Mouse (Mus musculus) right cerebral cortex, postnatal 36 days (tissue): ENCODE data around the gene Acad11.

Source experiments
- DNase-seq, 2 experiments: peaks; one replicate each; pipeline ENCODE4 v3.0.0; 2022; ENCODE audit warnings: low spot score in 2 of 2, mixed read lengths in 1 of 2

The Acad11 gene

GRCm38 (mm10) chr9:104063244-104063961, at the start of gene Acad11:
Acad11 (plus strand) TSS chr9:104063377.
- DNase-seq = peak; percentile 79 to 81

- DNase-seq = no peak
Measured at GRCm38 (mm10) chr9:104014526-104014925, 48.7 kb upstream of the Acad11 start.

GRCm38 (mm10) chr9:104021026-104021425, 42.2 kb upstream of the Acad11 start:
- no peak for DNase-seq

- DNase-seq = no peak
Measured at GRCm38 (mm10) chr9:104027186-104027585, 36.0 kb upstream of the Acad11 start.

GRCm38 (mm10) chr9:104029861-104030260, 33.3 kb upstream of the Acad11 start:
- no peak for DNase-seq

GRCm38 (mm10) chr9:104034231-104034630, 28.9 kb upstream of the Acad11 start:
- DNase-seq = no peak

- DNase-seq = no peak
Measured at GRCm38 (mm10) chr9:104034718-104035117, 28.5 kb upstream of the Acad11 start.

- peak; percentile 39 to 44 for DNase-seq
Measured at GRCm38 (mm10) chr9:104035261-104036015, 27.7 kb upstream of the Acad11 start.

GRCm38 (mm10) chr9:104038266-104038665, 24.9 kb upstream of the Acad11 start:
- DNase-seq = no peak

GRCm38 (mm10) chr9:104039031-104039695, 24.0 kb upstream of the Acad11 start:
- DNase-seq = no peak

GRCm38 (mm10) chr9:104039742-104040141, 23.4 kb upstream of the Acad11 start:
- no peak for DNase-seq

GRCm38 (mm10) chr9:104040362-104040761, 22.8 kb upstream of the Acad11 start, which contains the start of gene Gm28305:
Gm28305 (plus strand) TSS chr9:104040662.
- DNase-seq = no peak

GRCm38 (mm10) chr9:104043676-104044075, 19.5 kb upstream of the Acad11 start:
- DNase-seq = no peak

GRCm38 (mm10) chr9:104051028-104051427, 12.1 kb upstream of the Acad11 start:
- DNase-seq = no peak

GRCm38 (mm10) chr9:104062430-104063243, 540 bp upstream of the Acad11 start, which contains the start of gene Uba5:
Uba5 (minus strand) TSS chr9:104063134.
- peak; percentile 50 to 68 for DNase-seq

GRCm38 (mm10) chr9:104064571-104064970, 1.4 kb downstream of the Acad11 start:
- no peak for DNase-seq

GRCm38 (mm10) chr9:104070241-104070640, 7.1 kb downstream of the Acad11 start:
- no peak for DNase-seq

- no peak for DNase-seq
Measured at GRCm38 (mm10) chr9:104070863-104071604, 7.9 kb downstream of the Acad11 start.

GRCm38 (mm10) chr9:104075808-104076207, 12.6 kb downstream of the Acad11 start:
- DNase-seq = no peak

GRCm38 (mm10) chr9:104078780-104079179, 15.6 kb downstream of the Acad11 start:
- DNase-seq = no peak

- DNase-seq = no peak
Measured at GRCm38 (mm10) chr9:104079379-104079778, 16.2 kb downstream of the Acad11 start.
